In the genomic region with DNA sequence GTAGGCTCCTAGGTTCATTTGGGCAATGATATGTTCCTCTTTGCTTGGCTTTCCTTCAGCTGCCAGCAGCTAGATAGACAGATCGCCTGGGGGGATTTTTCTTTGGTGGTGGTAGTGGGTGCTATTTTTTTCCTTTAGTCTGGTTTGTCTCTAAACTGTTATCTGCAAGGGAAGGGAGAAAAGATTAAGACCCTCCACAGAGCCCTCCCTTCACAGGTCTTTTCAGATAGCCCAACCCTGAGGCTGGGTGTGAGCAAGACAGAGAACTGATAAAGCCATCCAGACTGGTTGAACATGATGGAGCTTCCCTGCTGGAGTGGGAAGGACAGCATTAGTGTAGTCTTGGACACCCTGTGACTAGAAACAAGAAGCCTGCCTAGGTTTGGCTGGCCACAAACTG, we compare ENCODE assay signal across 25 mouse cellular contexts.
A peak's percentile ranks its signal among the peaks of the same experiment; 100 is the strongest.
DNase-seq lines count a peak whose midpoint lies in the region; ATAC-seq and TF ChIP-seq lines count a peak whose summit lies in the region.
"Had no signal": no experiment of that assay in that cellular context is flagged by ENCODE, and none has a peak within 500 bp of the region (broad histone marks: within the 10 kb centered on the region; RNA-seq: fewer than 3 reads in every experiment).

No protein-coding gene starts in this region.

- H3K9me3 ChIP-seq in liver, embryonic 12.5 days (replicated peaks): no peaks in the 10 kb centered on the region
- H3K9me3 ChIP-seq in liver, postnatal 0 days (ENCODE audit: low read length): no peaks in the 10 kb centered on the region
- no peaks in the 10 kb centered on the region for H3K9me3 ChIP-seq in liver, embryonic 13.5 days (replicated peaks)
- H3K9me3 ChIP-seq in liver, embryonic 16.5 days (replicated peaks; ENCODE audit: control insufficient read depth, low read length): no peaks in the 10 kb centered on the region
- H3K9me3 ChIP-seq in lung, postnatal 0 days (ENCODE audit: low read length): no peaks in the 10 kb centered on the region
- H3K9me3 ChIP-seq: forebrain, embryonic 10.5 days; forebrain, embryonic 13.5 days; heart, embryonic 10.5 days; heart, embryonic 13.5 days had no signal

- H3K4me1 ChIP-seq in liver, embryonic 12.5 days: peaks cover 34% of the 10 kb centered on the region
- H3K4me1 ChIP-seq in liver, postnatal 0 days (ENCODE audit: insufficient read depth): no peaks in the 10 kb centered on the region
- peaks cover 28% of the 10 kb centered on the region for H3K4me1 ChIP-seq in liver, embryonic 13.5 days (replicated peaks)
- H3K4me1 ChIP-seq in liver, embryonic 16.5 days (ENCODE audit: control insufficient read depth, low read depth, low read length): no peaks in the 10 kb centered on the region
- 0 out of 2 replicates have a peak, but pooled peaks cover 6% of the 10 kb centered on the region for H3K4me1 ChIP-seq in lung, postnatal 0 days (ENCODE audit: insufficient read depth, low read depth, low read length)

- H3K27me3 ChIP-seq in liver, embryonic 12.5 days (replicated peaks): peaks cover 86% of the 10 kb centered on the region
- H3K27me3 ChIP-seq in liver, postnatal 0 days (ENCODE audit: insufficient read depth, low read length): peaks cover 65% of the 10 kb centered on the region
- H3K27me3 ChIP-seq in liver, embryonic 13.5 days: peaks cover 84% of the 10 kb centered on the region
- peaks cover 39% of the 10 kb centered on the region for H3K27me3 ChIP-seq in liver, embryonic 16.5 days (ENCODE audit: control insufficient read depth, insufficient read depth, low read depth, low read length)
- peaks cover 29% of the 10 kb centered on the region for H3K27me3 ChIP-seq in lung, postnatal 0 days (replicated peaks; ENCODE audit: insufficient read depth, low read length)

- H3K27ac ChIP-seq in liver, embryonic 12.5 days: no peak overlapping the region
- no peak overlapping the region for H3K27ac ChIP-seq in liver, postnatal 0 days (ENCODE audit: low read depth)
- no peak overlapping the region for H3K27ac ChIP-seq in liver, embryonic 13.5 days
- H3K27ac ChIP-seq in liver, embryonic 16.5 days (ENCODE audit: low read length): no peak overlapping the region
- H3K27ac ChIP-seq in lung, postnatal 0 days (ENCODE audit: low read length): no peak overlapping the region
- H3K27ac ChIP-seq: forebrain, embryonic 10.5 days; forebrain, embryonic 13.5 days; gastrocnemius, adult 2 months; heart, adult 2 months; heart, embryonic 10.5 days; heart, embryonic 13.5 days; hindbrain, embryonic 14.5 days; hindbrain, postnatal 0 days had no signal

- H3K4me2 ChIP-seq in liver, embryonic 12.5 days: peak overlapping the region; percentile 4; the same call in 1 of the 2 replicates
- H3K4me2 ChIP-seq in liver, postnatal 0 days (ENCODE audit: low read depth, low read length): no peak overlapping the region
- H3K4me2 ChIP-seq in liver, embryonic 13.5 days: no peak overlapping the region
- H3K4me2 ChIP-seq in liver, embryonic 16.5 days (ENCODE audit: low read depth, low read length): no peak overlapping the region
- no peak overlapping the region for H3K4me2 ChIP-seq in lung, postnatal 0 days (replicated peaks; ENCODE audit: low read depth, low read length)
- H3K4me2 ChIP-seq: forebrain, embryonic 13.5 days; heart, embryonic 13.5 days; hindbrain, embryonic 14.5 days had no signal

- no peak for TF ChIP-seq CTCF in liver, postnatal 0 days (IDR thresholded peaks at IDR 0.05; ENCODE audit: low read depth)
- TF ChIP-seq CTCF in lung, postnatal 0 days (IDR thresholded peaks at IDR 0.05): no peak

- ATAC-seq in liver, embryonic 12.5 days: peak; percentile 71
- ATAC-seq in liver, postnatal 0 days: no peak
- ATAC-seq in liver, embryonic 13.5 days (ENCODE audit: low read depth): peak; percentile 76
- peak; percentile 60; the same call in 1 of the 2 replicates for ATAC-seq in liver, embryonic 16.5 days (ENCODE audit: low read depth)
- ATAC-seq in lung, postnatal 0 days: no peak
- ATAC-seq: activated CD4-positive, CD25-positive, alpha-beta regulatory T cell, adult 4 months; CD4-positive, CD25-positive, alpha-beta regulatory T cell, adult 4 months; forebrain, embryonic 13.5 days; forebrain, embryonic 16.5 days; hindbrain, postnatal 0 days had no signal

- 36% methylated on average over 1 of the region's 1 CpGs for WGBS in liver, embryonic 12.5 days (ENCODE audit: insufficient replicate concordance)
- WGBS in liver, postnatal 0 days (ENCODE audit: insufficient replicate concordance): 68% methylated on average over 1 of the region's 1 CpGs
- 38% methylated on average over 1 of the region's 1 CpGs for WGBS in liver, embryonic 13.5 days (ENCODE audit: insufficient replicate concordance)
- WGBS in liver, embryonic 16.5 days (ENCODE audit: insufficient replicate concordance): 47% methylated on average over 1 of the region's 1 CpGs
- 58% methylated on average over 1 of the region's 1 CpGs for WGBS in lung, postnatal 0 days

- H3K36me3 ChIP-seq in liver, embryonic 12.5 days: no peaks in the 10 kb centered on the region
- H3K36me3 ChIP-seq in liver, postnatal 0 days (replicated peaks; ENCODE audit: insufficient read depth, low read length): no peaks in the 10 kb centered on the region
- no peaks in the 10 kb centered on the region for H3K36me3 ChIP-seq in liver, embryonic 13.5 days
- H3K36me3 ChIP-seq in liver, embryonic 16.5 days (ENCODE audit: control insufficient read depth, insufficient read depth): no peaks in the 10 kb centered on the region
- H3K36me3 ChIP-seq in lung, postnatal 0 days (ENCODE audit: insufficient read depth, low read length): no peaks in the 10 kb centered on the region
- H3K36me3 ChIP-seq: forebrain, embryonic 10.5 days; heart, embryonic 10.5 days; heart, embryonic 13.5 days had no signal

- no peak overlapping the region for H3K9ac ChIP-seq in liver, embryonic 12.5 days
- H3K9ac ChIP-seq in liver, postnatal 0 days (replicated peaks): no peak overlapping the region
- no peak overlapping the region for H3K9ac ChIP-seq in liver, embryonic 13.5 days
- H3K9ac ChIP-seq in liver, embryonic 16.5 days (ENCODE audit: low read depth, low read length): no peak overlapping the region
- no peak overlapping the region for H3K9ac ChIP-seq in lung, postnatal 0 days (replicated peaks; ENCODE audit: low read depth)
- H3K9ac ChIP-seq: forebrain, embryonic 13.5 days; heart, embryonic 13.5 days; hindbrain, embryonic 14.5 days had no signal

- TF ChIP-seq EP300 in liver, postnatal 0 days (IDR thresholded peaks at IDR 0.05; ENCODE audit: low read depth): no peak
- TF ChIP-seq EP300 in lung, postnatal 0 days (IDR thresholded peaks at IDR 0.05): no peak

- DNase-seq in liver, postnatal 0 days: no peak
- DNase-seq in liver, embryonic 13.5 days: no peak
- DNase-seq in right cerebral cortex, postnatal 14 days: no peak
- DNase-seq in lung, postnatal 0 days (ENCODE audit: low spot score): no peak
- DNase-seq: adrenal gland, adult 8-10 months; adrenal gland, postnatal 25 days; cerebellum, adult 18-20 months; cerebellum, adult 9-10 months; cerebellum, postnatal 14 days; gastrocnemius, adult 2 months; gastrocnemius, postnatal 36 days; heart, adult 2 months; heart, postnatal 14 days; heart, postnatal 4 days had no signal

- H3K4me3 ChIP-seq in liver, embryonic 12.5 days: no peak overlapping the region
- H3K4me3 ChIP-seq in liver, postnatal 0 days (ENCODE audit: low read depth, low read length): no peak overlapping the region
- H3K4me3 ChIP-seq in liver, embryonic 13.5 days (replicated peaks): no peak overlapping the region
- no peak overlapping the region for H3K4me3 ChIP-seq in liver, embryonic 16.5 days (ENCODE audit: low read depth, low read length)
- H3K4me3 ChIP-seq in lung, postnatal 0 days (ENCODE audit: low read depth, low read length): no peak overlapping the region
- H3K4me3 ChIP-seq: forebrain, embryonic 10.5 days; forebrain, embryonic 13.5 days; gastrocnemius, adult 2 months; heart, adult 2 months; heart, embryonic 10.5 days; heart, embryonic 13.5 days had no signal

Comparison
In these comparisons a context has a peak if more than half of its experiments do, and no peak if none do; other contexts are left out.
1. ATAC-seq: peak in liver, embryonic 12.5 days (single experiment), liver, embryonic 13.5 days (single experiment) and liver, embryonic 16.5 days (single experiment); none in liver, postnatal 0 days (single experiment) and lung, postnatal 0 days (single experiment).